Mouse (Mus musculus) heart, postnatal 0 days (tissue): ENCODE results near the gene Atxn7l2.
"Not testable (repeated sequence)": the region's sequence is repeated elsewhere in the genome, so short reads cannot be mapped to it uniquely, and the experiment has no call there.

Experiments used
- CTCF ChIP-seq: IDR thresholded peaks from 2 replicates; pipeline ENCODE4 v1.5.1; 2016; ENCODE audit warnings: antibody characterized with exemption, control low read depth, low read depth
- EP300 ChIP-seq: IDR thresholded peaks from 2 replicates; pipeline ENCODE4 v1.6.1; 2016; ENCODE audit warnings: antibody characterized with exemption, low read depth

GRCm38 (mm10) chr3:108237474-108238102 is 26.9 kb upstream of the Atxn7l2 start:
- peak; percentile 6; the same call in 1 of the 2 replicates for TF ChIP-seq CTCF
- not testable (repeated sequence) for TF ChIP-seq EP300
